Mouse (Mus musculus) erythroblast, embryonic 14.5 days (primary cell): Measurements from ENCODE around the gene Ppp3ca. TPM values are rescaled to one million over a fixed set of nuclear protein-coding genes. Genes with fewer than 3 reads are reported as not detected.

Experiments
- H3K27me3 ChIP-seq: 2 replicates; pipeline ENCODE4 v1.6.1; 2012; ENCODE audit warnings: inconsistent platforms; ENCODE audit not compliant: control insufficient read depth
- H3K36me3 ChIP-seq: 2 replicates; pipeline ENCODE4 v1.6.1; 2012; ENCODE audit warnings: mild to moderate bottlenecking, inconsistent platforms; ENCODE audit not compliant: control insufficient read depth
- H3K4me1 ChIP-seq: 2 replicates; pipeline ENCODE4 v1.6.1; 2012; ENCODE audit warnings: inconsistent platforms; ENCODE audit not compliant: control insufficient read depth
- H3K4me3 ChIP-seq: replicated peaks from 2 replicates; pipeline ENCODE3; 2012; ENCODE audit warnings: moderate library complexity, mild to moderate bottlenecking, inconsistent platforms
- H3K9me3 ChIP-seq: 2 replicates; pipeline ENCODE4 v1.6.1; 2012; ENCODE audit warnings: low read length, inconsistent platforms, mixed read lengths; ENCODE audit not compliant: control insufficient read depth
- GATA1 ChIP-seq: IDR thresholded peaks from 2 replicates; pipeline ENCODE4 v1.6.1; 2012; ENCODE audit warnings: low read length, inconsistent platforms, mixed read lengths
- TAL1 ChIP-seq: IDR thresholded peaks from 3 replicates; pipeline ENCODE4 v1.6.1; 2012; ENCODE audit warnings: low read length, inconsistent platforms, mixed read lengths
- polyA plus RNA-seq: library from polyadenylated mRNA; stranded (reverse); fragments of >175 nt; gene quantifications from 2 replicates; pipeline ENCODE4 v1.2.3, GENCODE M21; 2012

Gene Ppp3ca
- polyA plus RNA-seq, 1 experiment, result 0.70 TPM

DNA sequence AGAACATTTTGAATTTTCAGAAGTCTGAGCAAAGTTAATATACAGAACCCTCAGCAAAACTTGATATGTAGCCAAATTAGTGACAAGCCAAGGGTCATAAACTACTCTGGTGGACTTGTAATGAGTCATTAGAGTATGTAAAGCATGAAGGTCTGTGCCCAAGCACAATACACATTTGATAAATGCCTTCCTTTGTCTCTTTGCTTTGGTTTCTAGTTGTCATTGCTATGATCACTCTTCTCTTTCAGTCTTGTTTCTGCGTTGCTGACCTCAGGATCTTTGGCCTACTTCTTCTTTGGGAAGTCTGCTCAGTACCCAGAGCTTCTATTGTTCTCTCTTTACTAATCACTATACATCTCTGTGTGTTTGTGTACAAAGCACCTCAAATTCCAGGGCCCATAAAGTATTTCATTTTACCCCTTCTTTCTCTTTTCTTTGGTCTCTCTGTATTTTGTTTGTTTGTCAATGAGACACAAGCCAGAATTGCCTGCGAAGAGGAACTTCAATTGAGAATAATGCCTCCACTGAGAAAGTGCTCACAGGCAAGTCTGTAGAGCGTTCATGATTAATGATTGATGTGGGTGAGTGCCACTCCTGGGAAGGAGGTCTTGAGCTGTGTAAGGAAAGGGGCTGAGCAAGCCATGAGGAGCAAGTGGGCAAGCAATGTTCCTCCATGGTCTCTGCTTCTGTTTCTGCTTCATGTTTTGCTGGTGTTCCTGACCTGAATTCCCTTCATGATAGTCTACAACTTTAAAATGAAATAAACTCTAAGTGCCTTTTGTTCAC lies 316.4 kb downstream of the Ppp3ca start:
- H3K27me3 ChIP-seq, result no peaks in the 10 kb centered on the region
- H3K4me3 ChIP-seq, result no peak overlapping the region
- no peaks in the 10 kb centered on the region for H3K9me3 ChIP-seq
- H3K36me3 ChIP-seq, result no peaks in the 10 kb centered on the region
- no peaks in the 10 kb centered on the region for H3K4me1 ChIP-seq
- no peak for TF ChIP-seq TAL1
- TF ChIP-seq GATA1, result no peak
